Mouse (Mus musculus): Measurements from ENCODE around the gene Pogz. TPM values are rescaled to one million over a fixed set of nuclear protein-coding genes. Genes with fewer than 3 reads are reported as not detected.
A peak's percentile ranks its signal among the peaks of the same experiment; 100 is the strongest.

Pogz gene
- total and polyA plus RNA-seq, 2 experiments, result 6.3 to 9.9 TPM

GRCm38 (mm10) chr3:94821008-94821638, 16.2 kb upstream of the Pogz start:
- H3K4me1 ChIP-seq (ENCODE audit: control insufficient read depth, insufficient read depth, low read length), result peaks cover 2% of the 10 kb centered on the region; the same call in 1 of the 2 replicates
- peak overlapping the region; percentile 33; the same call in 1 of the 2 replicates for H3K27ac ChIP-seq (replicated peaks; ENCODE audit: insufficient read depth, low read depth, low read length)
- no peak for DNase-seq (ENCODE audit: extremely low read depth, low read depth, low spot score)

GRCm38 (mm10) chr3:94822082-94822481, 15.3 kb upstream of the Pogz start:
- Histone ChIP-seq H3K36me3 (ENCODE audit: control insufficient read depth, insufficient read depth, low read length) (no peaks in the 10 kb centered on the region), H3K27me3 (ENCODE audit: control insufficient read depth, insufficient read depth, low read length) (no peaks in the 10 kb centered on the region), H3K79me2 (ENCODE audit: control insufficient read depth, insufficient read depth, low read length) (no peaks in the 10 kb centered on the region), H3K4me1 (ENCODE audit: control insufficient read depth, insufficient read depth, low read length) (peaks cover 2% of the 10 kb centered on the region; the same call in 1 of the 2 replicates), H3K9ac (ENCODE audit: low read depth, low read length) (no peak overlapping the region), H3K4me3 (ENCODE audit: insufficient read depth, low read depth, low read length) (no peak overlapping the region), H3K27ac (replicated peaks; ENCODE audit: insufficient read depth, low read depth, low read length) (no peak overlapping the region)
- TF ChIP-seq CTCF (IDR thresholded peaks at IDR 0.05; ENCODE audit: low read depth, low read length) (no peak), POLR2A (IDR thresholded peaks at IDR 0.05; ENCODE audit: extremely low read depth, insufficient read depth, low read length) (no peak)
- no peak for DNase-seq (ENCODE audit: extremely low read depth, low read depth, low spot score)
- WGBS, result 83% methylated on average over 4 of the region's 4 CpGs

More at GRCm38 (mm10) chr3:94821008-94821638, 16.2 kb upstream of the Pogz start:
- Histone ChIP-seq H3K36me3 (ENCODE audit: control insufficient read depth, insufficient read depth, low read length) (no peaks in the 10 kb centered on the region), H3K27me3 (ENCODE audit: control insufficient read depth, insufficient read depth, low read length) (no peaks in the 10 kb centered on the region), H3K79me2 (ENCODE audit: control insufficient read depth, insufficient read depth, low read length) (no peaks in the 10 kb centered on the region), H3K9ac (ENCODE audit: low read depth, low read length) (peak overlapping the region; percentile 96), H3K4me3 (ENCODE audit: insufficient read depth, low read depth, low read length) (peak overlapping the region; percentile 98)
- WGBS, result 4% methylated on average over 31 of the region's 31 CpGs
- TF ChIP-seq POLR2A (IDR thresholded peaks at IDR 0.05; ENCODE audit: extremely low read depth, insufficient read depth, low read length), result 0 out of 2 replicates have a peak, but pooled peaks have one; percentile 18
- no peak; the same call in 1 of the 2 replicates for TF ChIP-seq CTCF (IDR thresholded peaks at IDR 0.05; ENCODE audit: low read depth, low read length)

- H3K79me2 ChIP-seq (ENCODE audit: control insufficient read depth, insufficient read depth, low read length), result no peaks in the 10 kb centered on the region
- no peak for TF ChIP-seq POLR2A (IDR thresholded peaks at IDR 0.05; ENCODE audit: extremely low read depth, insufficient read depth, low read length)
- 0 out of 2 replicates have a peak, but pooled peaks have one; percentile 11 for TF ChIP-seq CTCF (IDR thresholded peaks at IDR 0.05; ENCODE audit: low read depth, low read length)
- H3K4me1 ChIP-seq (ENCODE audit: control insufficient read depth, insufficient read depth, low read length), result peaks cover 4% of the 10 kb centered on the region
- no peak overlapping the region for H3K27ac ChIP-seq (replicated peaks; ENCODE audit: insufficient read depth, low read depth, low read length)
- H3K4me3 ChIP-seq (ENCODE audit: insufficient read depth, low read depth, low read length), result no peak overlapping the region
- H3K27me3 ChIP-seq (ENCODE audit: control insufficient read depth, insufficient read depth, low read length), result no peaks in the 10 kb centered on the region
- H3K9ac ChIP-seq (ENCODE audit: low read depth, low read length), result no peak overlapping the region
- no peak for DNase-seq (ENCODE audit: extremely low read depth, low read depth, low spot score)
- 88% methylated on average over 3 of the region's 3 CpGs for WGBS
- no peaks in the 10 kb centered on the region for H3K36me3 ChIP-seq (ENCODE audit: control insufficient read depth, insufficient read depth, low read length)
These were observed 13.3 kb upstream of the Pogz start for GRCm38 (mm10) chr3:94824110-94824509.

GRCm38 (mm10) chr3:94832100-94832499, 5.3 kb upstream of the Pogz start:
- DNase-seq (ENCODE audit: extremely low read depth, low read depth, low spot score), result no peak
- Histone ChIP-seq H3K36me3 (ENCODE audit: control insufficient read depth, insufficient read depth, low read length) (no peaks in the 10 kb centered on the region), H3K27ac (replicated peaks; ENCODE audit: insufficient read depth, low read depth, low read length) (no peak overlapping the region), H3K9ac (ENCODE audit: low read depth, low read length) (no peak overlapping the region), H3K27me3 (ENCODE audit: control insufficient read depth, insufficient read depth, low read length) (no peaks in the 10 kb centered on the region), H3K79me2 (ENCODE audit: control insufficient read depth, insufficient read depth, low read length) (no peaks in the 10 kb centered on the region), H3K4me1 (ENCODE audit: control insufficient read depth, insufficient read depth, low read length) (peaks cover 11% of the 10 kb centered on the region), H3K4me3 (ENCODE audit: insufficient read depth, low read depth, low read length) (no peak overlapping the region)
- TF ChIP-seq POLR2A (IDR thresholded peaks at IDR 0.05; ENCODE audit: extremely low read depth, insufficient read depth, low read length) (no peak), CTCF (IDR thresholded peaks at IDR 0.05; ENCODE audit: low read depth, low read length) (no peak)
- 16% methylated on average over 9 of the region's 9 CpGs for WGBS

- no peaks in the 10 kb centered on the region for H3K79me2 ChIP-seq (ENCODE audit: control insufficient read depth, insufficient read depth, low read length)
- no peak overlapping the region for H3K27ac ChIP-seq (replicated peaks; ENCODE audit: insufficient read depth, low read depth, low read length)
- no peak overlapping the region for H3K9ac ChIP-seq (ENCODE audit: low read depth, low read length)
- 48% methylated on average over 5 of the region's 5 CpGs for WGBS
- DNase-seq (ENCODE audit: extremely low read depth, low read depth, low spot score), result no peak
- TF ChIP-seq POLR2A (IDR thresholded peaks at IDR 0.05; ENCODE audit: extremely low read depth, insufficient read depth, low read length), result no peak
- no peak for TF ChIP-seq CTCF (IDR thresholded peaks at IDR 0.05; ENCODE audit: low read depth, low read length)
- H3K4me3 ChIP-seq (ENCODE audit: insufficient read depth, low read depth, low read length), result no peak overlapping the region
- H3K36me3 ChIP-seq (ENCODE audit: control insufficient read depth, insufficient read depth, low read length), result no peaks in the 10 kb centered on the region
- H3K27me3 ChIP-seq (ENCODE audit: control insufficient read depth, insufficient read depth, low read length), result no peaks in the 10 kb centered on the region
- peaks cover 11% of the 10 kb centered on the region for H3K4me1 ChIP-seq (ENCODE audit: control insufficient read depth, insufficient read depth, low read length)
These were observed 4.7 kb upstream of the Pogz start for GRCm38 (mm10) chr3:94832701-94833100.

- no peaks in the 10 kb centered on the region for H3K36me3 ChIP-seq (ENCODE audit: control insufficient read depth, insufficient read depth, low read length)
- peaks cover 11% of the 10 kb centered on the region for H3K4me1 ChIP-seq (ENCODE audit: control insufficient read depth, insufficient read depth, low read length)
- H3K4me3 ChIP-seq (ENCODE audit: insufficient read depth, low read depth, low read length), result no peak overlapping the region
- no peak overlapping the region for H3K27ac ChIP-seq (replicated peaks; ENCODE audit: insufficient read depth, low read depth, low read length)
- no peak for DNase-seq (ENCODE audit: extremely low read depth, low read depth, low spot score)
- H3K79me2 ChIP-seq (ENCODE audit: control insufficient read depth, insufficient read depth, low read length), result no peaks in the 10 kb centered on the region; the same call in 1 of the 2 replicates
- H3K9ac ChIP-seq (ENCODE audit: low read depth, low read length), result no peak overlapping the region
- no peaks in the 10 kb centered on the region for H3K27me3 ChIP-seq (ENCODE audit: control insufficient read depth, insufficient read depth, low read length)
- TF ChIP-seq CTCF (IDR thresholded peaks at IDR 0.05; ENCODE audit: low read depth, low read length) (no peak), POLR2A (IDR thresholded peaks at IDR 0.05; ENCODE audit: extremely low read depth, insufficient read depth, low read length) (no peak)
These were observed 4.0 kb upstream of the Pogz start for GRCm38 (mm10) chr3:94833358-94833757.
